Mouse (Mus musculus): ENCODE results near the gene Prpf19. TPM values are rescaled to one million over a fixed set of nuclear protein-coding genes. Genes with fewer than 3 reads are reported as not detected.

The Prpf19 gene
- polyA plus RNA-seq, 1 experiment from 2014 or later, result 42.7 TPM

- 3% methylated on average over 8 of the region's 8 CpGs for WGBS
Observed at GRCm38 (mm10) chr19:10869886-10870527, 25.0 kb upstream of the Prpf19 start, which contains the start of gene Tmem132a. Tmem132a (minus strand) TSS chr19:10869940.

GRCm38 (mm10) chr19:10870676-10871075 lies 24.4 kb upstream of the Prpf19 start:
- Histone ChIP-seq H3K36me3 (peaks cover 48% of the 10 kb centered on the region), H3K4me3 (replicated peaks) (no peak overlapping the region), H3K4me1 (peaks cover 36% of the 10 kb centered on the region), H3K4me2 (no peak overlapping the region), H3K9me3 (replicated peaks) (no peaks in the 10 kb centered on the region), H3K9ac (replicated peaks) (peak overlapping the region; percentile 93; the same call in 1 of the 2 replicates), H3K27me3 (replicated peaks) (no peaks in the 10 kb centered on the region), H3K27ac (replicated peaks) (no peak overlapping the region)
- 80% methylated on average over 3 of the region's 3 CpGs for WGBS
- ATAC-seq (ENCODE audit: low FRiP score), result no peak

More at GRCm38 (mm10) chr19:10869886-10870527, 25.0 kb upstream of the Prpf19 start, which contains the start of gene Tmem132a:
- peak within 1 kb of the TSS; percentile 93 for H3K9ac ChIP-seq (replicated peaks)
- H3K4me3 ChIP-seq (replicated peaks), result peak within 1 kb of the TSS; percentile 89
- peak; percentile 32 for ATAC-seq (ENCODE audit: low FRiP score)
- H3K27ac ChIP-seq (replicated peaks), result peak within 1 kb of the TSS; percentile 92
- H3K27me3 ChIP-seq (replicated peaks), result no peaks in the 10 kb centered on the region
- peak within 1 kb of the TSS; percentile 76 for H3K4me2 ChIP-seq
- H3K4me1 ChIP-seq, result peaks cover 36% of the 10 kb centered on the region
- no peaks in the 10 kb centered on the region for H3K9me3 ChIP-seq (replicated peaks)
- H3K36me3 ChIP-seq, result peaks cover 55% of the 10 kb centered on the region

- 83% methylated on average over 14 of the region's 14 CpGs for WGBS
- peaks cover 43% of the 10 kb centered on the region for H3K36me3 ChIP-seq
- no peak overlapping the region for H3K27ac ChIP-seq (replicated peaks)
- H3K9ac ChIP-seq (replicated peaks), result no peak overlapping the region
- ATAC-seq (ENCODE audit: low FRiP score), result no peak
- no peak overlapping the region for H3K4me3 ChIP-seq (replicated peaks)
- no peaks in the 10 kb centered on the region for H3K27me3 ChIP-seq (replicated peaks)
- no peaks in the 10 kb centered on the region for H3K9me3 ChIP-seq (replicated peaks)
- no peak overlapping the region for H3K4me2 ChIP-seq
- H3K4me1 ChIP-seq, result peaks cover 33% of the 10 kb centered on the region
Observed at GRCm38 (mm10) chr19:10871328-10871961, 23.6 kb upstream of the Prpf19 start.

GRCm38 (mm10) chr19:10878201-10878837 lies 16.7 kb upstream of the Prpf19 start:
- peaks cover 11% of the 10 kb centered on the region for H3K36me3 ChIP-seq
- no peak overlapping the region for H3K4me2 ChIP-seq
- ATAC-seq (ENCODE audit: low FRiP score), result no peak
- H3K4me1 ChIP-seq, result peaks cover 23% of the 10 kb centered on the region
- H3K27ac ChIP-seq (replicated peaks), result no peak overlapping the region
- no peak overlapping the region for H3K9ac ChIP-seq (replicated peaks)
- H3K9me3 ChIP-seq (replicated peaks), result no peaks in the 10 kb centered on the region
- H3K27me3 ChIP-seq (replicated peaks), result no peaks in the 10 kb centered on the region
- H3K4me3 ChIP-seq (replicated peaks), result no peak overlapping the region
- WGBS, result 94% methylated on average over 7 of the region's 7 CpGs

GRCm38 (mm10) chr19:10880085-10880974 lies 14.7 kb upstream of the Prpf19 start:
- Histone ChIP-seq H3K27me3 (replicated peaks) (no peaks in the 10 kb centered on the region), H3K4me1 (peaks cover 23% of the 10 kb centered on the region), H3K36me3 (no peaks in the 10 kb centered on the region), H3K9ac (replicated peaks) (peak overlapping the region; percentile 64), H3K27ac (replicated peaks) (peak overlapping the region; percentile 95), H3K4me2 (peak overlapping the region; percentile 94), H3K4me3 (replicated peaks) (peak overlapping the region; percentile 73), H3K9me3 (replicated peaks) (no peaks in the 10 kb centered on the region)
- WGBS, result 40% methylated on average over 6 of the region's 7 CpGs
- no peak for ATAC-seq (ENCODE audit: low FRiP score)

- H3K4me2 ChIP-seq, result peak overlapping the region; percentile 94
- H3K27me3 ChIP-seq (replicated peaks), result no peaks in the 10 kb centered on the region
- H3K9me3 ChIP-seq (replicated peaks), result no peaks in the 10 kb centered on the region
- H3K9ac ChIP-seq (replicated peaks), result peak overlapping the region; percentile 64
- H3K36me3 ChIP-seq, result no peaks in the 10 kb centered on the region
- peak; percentile 73 for ATAC-seq (ENCODE audit: low FRiP score)
- peak overlapping the region; percentile 95 for H3K27ac ChIP-seq (replicated peaks)
- peaks cover 23% of the 10 kb centered on the region for H3K4me1 ChIP-seq
- peak overlapping the region; percentile 73 for H3K4me3 ChIP-seq (replicated peaks)
- under 1% methylated on average over 14 of the region's 14 CpGs for WGBS
Observed at GRCm38 (mm10) chr19:10880975-10881425, 14.0 kb upstream of the Prpf19 start.

- no peaks in the 10 kb centered on the region for H3K9me3 ChIP-seq (replicated peaks)
- H3K4me3 ChIP-seq (replicated peaks), result peak within 1 kb of the TSS; percentile 73
- peak within 1 kb of the TSS; percentile 94 for H3K4me2 ChIP-seq
- H3K27me3 ChIP-seq (replicated peaks), result no peaks in the 10 kb centered on the region
- no peaks in the 10 kb centered on the region for H3K36me3 ChIP-seq
- peak; percentile 94 for ATAC-seq (ENCODE audit: low FRiP score)
- H3K9ac ChIP-seq (replicated peaks), result peak within 1 kb of the TSS; percentile 64
- peaks cover 23% of the 10 kb centered on the region for H3K4me1 ChIP-seq
- H3K27ac ChIP-seq (replicated peaks), result peak within 1 kb of the TSS; percentile 95
- under 1% methylated on average over 49 of the region's 49 CpGs for WGBS
Observed at GRCm38 (mm10) chr19:10881426-10882154, 13.4 kb upstream of the Prpf19 start, which contains the start of gene Tmem109. Tmem109 (minus strand) TSS chr19:10882001.

- no peak for ATAC-seq (ENCODE audit: low FRiP score)
- no peaks in the 10 kb centered on the region for H3K9me3 ChIP-seq (replicated peaks)
- no peak overlapping the region for H3K4me3 ChIP-seq (replicated peaks)
- no peak overlapping the region for H3K9ac ChIP-seq (replicated peaks)
- H3K4me2 ChIP-seq, result no peak overlapping the region
- 94% methylated on average over 3 of the region's 3 CpGs for WGBS
- peaks cover 18% of the 10 kb centered on the region for H3K4me1 ChIP-seq
- H3K27ac ChIP-seq (replicated peaks), result no peak overlapping the region
- H3K27me3 ChIP-seq (replicated peaks), result no peaks in the 10 kb centered on the region
- H3K36me3 ChIP-seq, result no peaks in the 10 kb centered on the region
Observed at GRCm38 (mm10) chr19:10892201-10892600, 2.8 kb upstream of the Prpf19 start.

GRCm38 (mm10) chr19:10895708-10896107 lies 677 bp downstream of the Prpf19 start:
- Histone ChIP-seq H3K4me2 (peak overlapping the region; percentile 85), H3K27me3 (replicated peaks) (no peaks in the 10 kb centered on the region), H3K9me3 (replicated peaks) (no peaks in the 10 kb centered on the region), H3K27ac (replicated peaks) (peak overlapping the region; percentile 90), H3K4me1 (peaks cover 24% of the 10 kb centered on the region), H3K9ac (replicated peaks) (peak overlapping the region; percentile 90), H3K4me3 (replicated peaks) (peak overlapping the region; percentile 85), H3K36me3 (peaks cover 33% of the 10 kb centered on the region)
- WGBS, result 1% methylated on average over 16 of the region's 16 CpGs
- peak; percentile 4; the same call in 1 of the 2 replicates for ATAC-seq (ENCODE audit: low FRiP score)

- no peak for ATAC-seq (ENCODE audit: low FRiP score)
- Histone ChIP-seq H3K27ac (replicated peaks) (no peak overlapping the region), H3K9me3 (replicated peaks) (no peaks in the 10 kb centered on the region), H3K27me3 (replicated peaks) (no peaks in the 10 kb centered on the region), H3K4me3 (replicated peaks) (peak overlapping the region; percentile 85), H3K36me3 (peaks cover 44% of the 10 kb centered on the region), H3K4me2 (peak overlapping the region; percentile 85), H3K9ac (replicated peaks) (peak overlapping the region; percentile 90), H3K4me1 (peaks cover 24% of the 10 kb centered on the region)
- WGBS, result 85% methylated on average over 7 of the region's 7 CpGs
Observed at GRCm38 (mm10) chr19:10896849-10897248, 1.8 kb downstream of the Prpf19 start.

All from neural tube, embryonic 15.5 days (tissue).